Mouse (Mus musculus) liver, embryonic 16.5 days (tissue): ENCODE measurements around the gene Gm20716. TPM values are rescaled to one million over a fixed set of nuclear protein-coding genes. Genes with fewer than 3 reads are reported as not detected.
"Not testable (repeated sequence)": the region's sequence is repeated elsewhere in the genome, so short reads cannot be mapped to it uniquely, and the experiment has no call there.

Experiments
- ATAC-seq: fragments of 200-750 bp; cut with Nextera tagmentation; 2 replicates; pipeline ENCODE4 v1.8.0; 2017; ENCODE audit warnings: low read depth, mild to moderate bottlenecking, moderate number of reproducible peaks, moderate library complexity
- H3K27ac ChIP-seq: fragments of 300-500 bp; sonication (generic); 2 replicates; pipeline ENCODE4 v1.5.1; 2014; ENCODE audit warnings: mild to moderate bottlenecking, low read length
- H3K27me3 ChIP-seq: fragments of 300-500 bp; sonication (generic); 2 replicates; pipeline ENCODE4 v1.6.1; 2014; ENCODE audit warnings: low read depth, low read length, mixed read lengths; ENCODE audit not compliant: control insufficient read depth, insufficient read depth
- H3K36me3 ChIP-seq: fragments of 300-500 bp; sonication (generic); 2 replicates; pipeline ENCODE4 v1.6.1; 2014; ENCODE audit warnings: mild to moderate bottlenecking; ENCODE audit not compliant: control insufficient read depth, insufficient read depth
- H3K4me1 ChIP-seq: fragments of 300-500 bp; sonication (generic); 2 replicates; pipeline ENCODE4 v1.6.1; 2014; ENCODE audit warnings: low read depth, low read length, mixed read lengths; ENCODE audit not compliant: control insufficient read depth
- H3K4me2 ChIP-seq: fragments of 300-500 bp; sonication (generic); 2 replicates; pipeline ENCODE4 v1.6.1; 2014; ENCODE audit warnings: low read depth, low read length, mixed read lengths
- H3K4me3 ChIP-seq: fragments of 300-500 bp; sonication (generic); 2 replicates; pipeline ENCODE4 v1.5.1; 2014; ENCODE audit warnings: low read depth, mild to moderate bottlenecking, low read length
- H3K9ac ChIP-seq: fragments of 300-500 bp; sonication (generic); 2 replicates; pipeline ENCODE4 v1.6.1; 2014; ENCODE audit warnings: low read depth, low read length
- H3K9me3 ChIP-seq: fragments of 300-500 bp; sonication (generic); replicated peaks from 2 replicates; pipeline ENCODE4 v1.6.1; 2016; ENCODE audit warnings: low read length; ENCODE audit not compliant: control insufficient read depth
- WGBS: fragments of 180-500 bp; shearing (Covaris S2); extraction: QIAGEN DNeasy Blood & Tissue Kit; methylation state at CpG from one replicate; pipeline ENCODE4 v1.1.7; 2014; ENCODE audit not compliant: insufficient replicate concordance; 5-methylcytosine and 5-hydroxymethylcytosine counted together
- polyA plus RNA-seq: library from polyadenylated mRNA; unstranded; fragments of >200 nt; fragmentation: Nextera tagmentation; extraction: Ambion mirVana; gene quantifications from 2 replicates; pipeline ENCODE4 v1.2.1, GENCODE M21; 2015

Gene Gm20716
- polyA plus RNA-seq, 1 experiment from 2014 or later = 3.8 TPM

DNA sequence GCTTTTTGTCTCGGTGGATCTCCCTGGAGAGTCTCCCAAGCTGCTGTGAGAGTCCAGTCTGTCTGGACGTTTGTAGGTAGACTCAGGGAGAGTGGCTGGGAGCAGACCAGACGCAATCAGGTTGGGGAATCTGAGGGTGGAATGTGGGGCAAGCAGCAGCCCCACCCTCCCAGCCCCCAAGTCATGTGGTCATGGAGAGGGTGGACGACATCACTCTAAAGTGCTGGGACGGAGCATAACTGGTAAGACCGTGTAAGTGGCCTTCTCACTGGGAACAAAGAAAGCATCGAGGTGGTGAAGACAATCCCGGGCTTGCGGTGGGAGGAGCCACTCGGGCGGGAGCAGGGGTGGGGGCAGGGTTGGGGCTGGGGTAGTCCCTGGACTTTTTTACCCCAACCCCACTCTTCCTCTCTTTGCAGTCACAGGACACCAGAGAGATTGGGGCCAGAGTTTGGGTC is 68.6 kb downstream of the Gm20716 start:
- Histone ChIP-seq H3K9me3 (no peaks in the 10 kb centered on the region), H3K9ac (no peak overlapping the region; the same call in 1 of the 2 replicates), H3K4me1 (peaks cover 27% of the 10 kb centered on the region), H3K27me3 (peaks cover 26% of the 10 kb centered on the region), H3K4me3 (peak overlapping the region; percentile 25), H3K36me3 (no peaks in the 10 kb centered on the region), H3K27ac (no peak overlapping the region), H3K4me2 (peak overlapping the region; percentile 51)
- 8% methylated on average over 11 of the region's 11 CpGs for WGBS
- no peak for ATAC-seq

- no peak for ATAC-seq
- H3K27me3 ChIP-seq = peaks cover 26% of the 10 kb centered on the region
- no peak overlapping the region for H3K4me2 ChIP-seq
- peaks cover 29% of the 10 kb centered on the region for H3K4me1 ChIP-seq
- no peaks in the 10 kb centered on the region for H3K9me3 ChIP-seq
- 60% methylated on average over 9 of the region's 9 CpGs for WGBS
- H3K27ac ChIP-seq = peak overlapping the region; percentile 82; the same call in 1 of the 2 replicates
- no peak overlapping the region for H3K4me3 ChIP-seq
- no peaks in the 10 kb centered on the region for H3K36me3 ChIP-seq
- H3K9ac ChIP-seq = no peak overlapping the region
Measured at GRCm38 (mm10) chr2:168160370-168160930, 69.7 kb downstream of the Gm20716 start.

DNA sequence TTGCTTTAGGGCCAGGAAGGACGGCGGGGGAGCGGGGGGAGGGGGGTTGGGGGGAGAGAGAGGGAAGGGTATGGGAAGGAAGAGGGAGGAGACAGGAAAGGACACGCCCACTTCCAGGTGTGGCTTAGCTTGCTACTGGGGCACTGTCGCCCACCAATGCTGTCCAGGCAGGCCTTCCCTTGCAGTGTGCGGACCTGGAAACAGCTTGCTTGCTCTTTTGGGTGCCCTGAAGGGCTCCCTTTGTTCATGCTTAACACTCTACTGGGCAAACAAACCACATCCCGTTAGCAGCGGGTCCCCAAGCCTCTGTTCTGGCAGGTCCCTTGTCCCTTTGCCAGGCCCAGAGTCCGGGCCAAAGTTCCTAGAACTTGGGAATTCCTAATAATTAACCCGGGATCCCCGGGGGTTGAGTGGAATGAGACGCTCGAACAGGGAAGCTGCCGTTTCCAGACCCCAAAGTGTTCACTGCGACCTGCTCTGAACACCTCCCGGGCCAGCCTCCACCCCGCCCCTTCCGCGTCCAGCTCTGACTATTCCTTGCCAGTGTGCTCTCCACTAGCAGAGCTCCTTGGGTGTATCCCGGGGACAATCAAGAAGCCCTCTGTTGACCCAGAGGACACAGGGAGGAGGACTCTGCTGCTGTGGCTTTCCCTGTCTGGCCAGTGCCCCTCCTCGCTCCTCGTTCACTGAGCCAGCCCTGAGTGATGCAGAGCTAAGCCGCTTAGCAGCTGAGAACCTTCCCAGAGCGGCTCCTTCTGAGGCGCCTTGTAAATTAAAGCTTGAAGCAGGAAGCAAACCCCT is 71.1 kb downstream of the Gm20716 start:
- Histone ChIP-seq H3K4me3 (peak overlapping the region; percentile 37), H3K27me3 (peaks cover 26% of the 10 kb centered on the region), H3K27ac (peak overlapping the region; percentile 82), H3K36me3 (no peaks in the 10 kb centered on the region), H3K9me3 (no peaks in the 10 kb centered on the region), H3K4me1 (peaks cover 42% of the 10 kb centered on the region), H3K9ac (peak overlapping the region; percentile 50), H3K4me2 (peak overlapping the region; percentile 62)
- WGBS = 4% methylated on average over 24 of the region's 25 CpGs
- ATAC-seq = peak; percentile 17

DNA sequence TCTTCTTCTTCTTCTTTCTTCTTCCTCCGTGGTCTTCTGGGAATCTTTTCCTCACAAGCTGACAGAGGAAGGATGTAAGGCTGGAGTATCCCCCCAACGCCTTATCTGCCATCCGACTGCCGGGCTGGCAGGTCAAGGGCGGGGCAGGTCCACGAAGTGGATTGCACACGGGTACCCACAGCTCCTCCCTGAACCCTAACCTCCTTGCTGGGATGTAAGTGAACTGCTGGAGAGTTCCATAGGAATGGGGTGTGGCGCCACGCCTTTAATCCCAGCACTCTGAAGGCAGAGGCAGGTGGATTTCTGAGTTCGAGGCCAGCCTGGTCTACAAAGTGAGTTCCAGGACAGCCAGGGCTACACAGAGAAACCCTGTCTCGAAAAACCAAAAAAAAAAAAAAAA is 72.2 kb downstream of the Gm20716 start:
- not testable (repeated sequence) for H3K9me3 ChIP-seq, H3K36me3 ChIP-seq, H3K4me2 ChIP-seq, H3K9ac ChIP-seq, ATAC-seq, H3K4me3 ChIP-seq, H3K27ac ChIP-seq
- 22% methylated on average over 9 of the region's 11 CpGs for WGBS
- H3K27me3 ChIP-seq = peaks cover 26% of the 10 kb centered on the region
- peaks cover 51% of the 10 kb centered on the region for H3K4me1 ChIP-seq

GRCm38 (mm10) chr2:168156361-168156760 is 73.8 kb downstream of the Gm20716 start:
- H3K27ac ChIP-seq = no peak overlapping the region
- WGBS = 78% methylated on average over 14 of the region's 14 CpGs
- no peaks in the 10 kb centered on the region for H3K36me3 ChIP-seq
- peaks cover 25% of the 10 kb centered on the region for H3K27me3 ChIP-seq
- H3K9ac ChIP-seq = no peak overlapping the region
- peaks cover 45% of the 10 kb centered on the region for H3K4me1 ChIP-seq
- H3K4me3 ChIP-seq = no peak overlapping the region
- no peak overlapping the region for H3K4me2 ChIP-seq
- no peak for ATAC-seq
- no peaks in the 10 kb centered on the region for H3K9me3 ChIP-seq

GRCm38 (mm10) chr2:168155666-168156065 is 74.5 kb downstream of the Gm20716 start:
- Histone ChIP-seq H3K27ac (no peak overlapping the region), H3K4me3 (no peak overlapping the region), H3K4me1 (peaks cover 42% of the 10 kb centered on the region), H3K9ac (no peak overlapping the region), H3K9me3 (no peaks in the 10 kb centered on the region), H3K4me2 (no peak overlapping the region), H3K27me3 (peaks cover 22% of the 10 kb centered on the region), H3K36me3 (no peaks in the 10 kb centered on the region)
- no peak for ATAC-seq
- 82% methylated on average over 7 of the region's 7 CpGs for WGBS

DNA sequence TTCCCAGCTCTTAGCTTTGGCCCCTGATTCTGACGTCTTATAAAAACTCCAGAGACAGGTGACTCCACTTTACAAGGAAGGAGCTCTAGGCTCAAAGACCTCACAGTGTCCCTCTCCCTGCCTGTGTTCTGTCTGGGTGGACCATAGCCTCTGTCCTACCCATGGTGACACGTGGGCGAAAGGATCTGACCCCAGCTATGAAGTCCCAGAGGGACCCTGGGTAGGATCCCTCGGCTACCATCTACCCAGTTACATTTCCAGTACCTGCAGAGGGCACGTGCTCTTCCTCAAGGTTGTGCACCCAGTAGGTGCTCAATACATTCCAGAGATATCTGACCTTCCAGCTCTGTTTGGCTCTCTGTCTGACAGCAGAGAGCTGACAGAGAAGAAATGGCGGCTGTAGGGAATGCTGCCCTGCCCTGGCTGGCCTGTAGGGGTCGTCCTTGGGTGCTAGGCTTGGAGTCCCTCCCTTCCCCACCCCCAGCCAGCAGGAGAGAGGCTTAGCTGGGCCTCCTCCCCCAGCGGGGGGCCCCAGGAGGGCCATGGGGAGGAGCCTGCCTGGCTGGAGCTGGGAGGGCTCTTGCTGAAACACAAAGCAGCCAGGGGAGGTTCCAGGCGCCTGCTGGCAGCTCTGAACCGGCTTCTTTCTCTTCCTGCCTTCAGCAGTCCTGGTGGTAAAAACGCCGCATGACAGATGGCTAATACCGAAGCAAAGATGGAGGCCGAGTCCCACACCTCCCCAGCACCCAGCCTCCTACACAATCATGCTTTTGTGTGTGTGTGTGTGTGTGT is 75.9 kb downstream of the Gm20716 start:
- ATAC-seq = peak; percentile 97
- Histone ChIP-seq H3K9ac (peak overlapping the region; percentile 51), H3K4me2 (peak overlapping the region; percentile 59), H3K27me3 (peaks cover 9% of the 10 kb centered on the region), H3K9me3 (no peaks in the 10 kb centered on the region), H3K4me3 (peak overlapping the region; percentile 28), H3K36me3 (no peaks in the 10 kb centered on the region), H3K4me1 (peaks cover 36% of the 10 kb centered on the region), H3K27ac (peak overlapping the region; percentile 72)
- WGBS = 18% methylated on average over 14 of the region's 14 CpGs

DNA sequence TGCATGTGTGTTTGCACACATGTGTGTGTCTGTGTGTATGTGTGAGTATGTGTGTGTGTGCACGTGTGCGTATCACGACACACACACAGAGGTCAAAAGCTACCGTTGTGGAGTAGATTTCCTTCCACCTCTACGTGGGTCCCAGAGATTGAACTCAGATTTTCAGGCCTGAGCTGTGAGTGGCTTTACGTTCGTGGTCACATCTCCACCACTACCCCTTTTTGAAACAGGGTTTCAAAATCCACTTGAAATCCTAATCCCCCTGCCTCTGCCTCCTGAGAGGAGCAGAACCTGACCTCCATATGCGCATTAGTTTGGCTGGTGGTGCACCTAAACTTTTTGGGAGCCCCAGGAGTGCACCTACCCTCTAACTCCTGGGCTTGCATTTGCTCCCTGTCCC is 80.9 kb downstream of the Gm20716 start:
- H3K4me2 ChIP-seq = no peak overlapping the region
- no peak for ATAC-seq
- no peak overlapping the region for H3K9ac ChIP-seq
- WGBS = 51% methylated on average over 8 of the region's 8 CpGs
- no peak overlapping the region for H3K4me3 ChIP-seq
- H3K27ac ChIP-seq = no peak overlapping the region
- no peaks in the 10 kb centered on the region for H3K9me3 ChIP-seq
- H3K27me3 ChIP-seq = no peaks in the 10 kb centered on the region
- peaks cover 14% of the 10 kb centered on the region; the same call in 1 of the 2 replicates for H3K4me1 ChIP-seq
- no peaks in the 10 kb centered on the region for H3K36me3 ChIP-seq
